Mouse (Mus musculus): ENCODE measurements at regions not wholly inside any gene's neighbourhood (a gene's known extent, or its start where the extent isn't known, plus 50 kb on each side); places are given as distances from the start of the nearest gene placed in this dataset.

DNA sequence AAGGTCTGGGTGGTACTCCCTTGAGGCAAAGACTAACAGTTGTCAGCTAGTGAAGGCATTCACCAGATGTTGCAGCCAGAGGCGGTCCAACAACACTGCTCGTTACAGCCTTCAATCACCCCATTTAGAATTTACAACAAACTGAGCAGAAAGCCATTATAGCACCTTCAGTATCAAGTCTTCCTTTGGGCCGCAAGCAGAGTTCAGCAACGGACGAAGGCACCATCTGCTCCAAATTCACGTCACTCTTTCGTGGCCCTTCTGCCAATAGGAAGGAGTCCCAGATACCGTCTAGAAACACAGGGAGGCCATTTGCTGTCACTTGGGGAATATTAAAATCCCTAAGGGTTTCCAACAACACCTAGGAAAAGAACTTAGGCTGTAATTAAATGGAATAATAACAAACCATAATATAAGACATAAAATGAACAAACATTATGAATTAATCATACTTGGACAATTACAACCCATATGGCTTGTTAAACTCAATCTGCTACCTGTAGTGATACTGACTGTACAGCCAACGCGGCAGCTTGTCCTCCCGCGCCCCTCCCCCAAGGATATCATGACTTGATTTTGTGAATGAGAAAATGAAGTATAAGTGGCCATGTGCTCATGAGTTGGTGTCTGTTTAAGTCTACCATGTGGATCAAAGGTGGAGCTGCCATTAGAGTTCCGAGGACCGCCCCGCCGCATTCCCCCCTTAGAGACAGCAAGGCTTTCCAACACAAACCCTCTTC is 233.6 kb downstream of the Sp3 start:
- TF ChIP-seq TCF12 (IDR thresholded peaks at IDR 0.05; ENCODE audit: low read depth, low read length) (no peak), EP300 (IDR thresholded peaks at IDR 0.05; ENCODE audit: low read depth in 1 of 2, low read length in 2 of 2) (no peak), POLR2AphosphoS5 (IDR thresholded peaks at IDR 0.05; ENCODE audit: borderline replicate concordance, low read depth, low read length) (no peak), TAL1 (IDR thresholded peaks at IDR 0.05; ENCODE audit: low read length) (no peak), POLR2A (IDR thresholded peaks at IDR 0.05; ENCODE audit: control insufficient read depth in 1 of 2, insufficient read depth in 1 of 2, low read depth in 1 of 2, low read length in 2 of 2, poor library complexity in 1 of 2) (no peak), CTCF (IDR thresholded peaks at IDR 0.05 in 2 of 3, conservative IDR thresholded peaks at IDR 0.05 in 1 of 3; ENCODE audit: control insufficient read depth in 1 of 3, insufficient read depth in 1 of 3, low read depth in 2 of 3, low read length in 3 of 3, poor library complexity in 1 of 3, severe bottlenecking in 1 of 3) (no peak), SIN3A (IDR thresholded peaks at IDR 0.05; ENCODE audit: low read length) (no peak), MAZ (IDR thresholded peaks at IDR 0.05; ENCODE audit: low read depth, low read length) (no peak), UBTF (IDR thresholded peaks at IDR 0.05; ENCODE audit: borderline replicate concordance, insufficient read depth, low read depth, low read length) (no peak), MAFK (IDR thresholded peaks at IDR 0.05; ENCODE audit: borderline replicate concordance, low read depth, low read length) (no peak)

All from MEL (cell line).